Mouse (Mus musculus): ENCODE measurements at regions not wholly inside any gene's neighbourhood (a gene's known extent, or its start where the extent isn't known, plus 50 kb on each side); places are given as distances from the start of the nearest gene placed in this dataset.

GRCm38 (mm10) chr14:67181586-67181985, 1172.6 kb upstream of the Gulo start:
- no peak for DNase-seq

- no peak for DNase-seq
These were observed 1170.5 kb upstream of the Gulo start for GRCm38 (mm10) chr14:67179549-67179948.

- DNase-seq, result no peak
These were observed 1169.5 kb upstream of the Gulo start for GRCm38 (mm10) chr14:67178329-67179039.

GRCm38 (mm10) chr14:67176672-67177071, 1167.7 kb upstream of the Gulo start:
- no peak for DNase-seq

- no peak for DNase-seq
These were observed 1167.1 kb upstream of the Gulo start for GRCm38 (mm10) chr14:67176100-67176499.

- no peak for DNase-seq
These were observed 1165.9 kb upstream of the Gulo start for GRCm38 (mm10) chr14:67174929-67175328.

GRCm38 (mm10) chr14:67170801-67171200, 1161.8 kb upstream of the Gulo start:
- no peak for DNase-seq

GRCm38 (mm10) chr14:67170248-67170647, 1161.2 kb upstream of the Gulo start:
- DNase-seq, result no peak

- DNase-seq, result no peak
These were observed 1160.2 kb upstream of the Gulo start for GRCm38 (mm10) chr14:67169201-67169600.

GRCm38 (mm10) chr14:67159996-67160395, 1151.0 kb upstream of the Gulo start:
- no peak for DNase-seq

GRCm38 (mm10) chr14:67158867-67159266, 1149.9 kb upstream of the Gulo start:
- no peak for DNase-seq

GRCm38 (mm10) chr14:67156366-67156765, 1147.4 kb upstream of the Gulo start:
- DNase-seq, result no peak

- DNase-seq, result no peak
These were observed 1144.6 kb upstream of the Gulo start for GRCm38 (mm10) chr14:67153621-67154020.

- DNase-seq, result no peak
These were observed 1141.0 kb upstream of the Gulo start for GRCm38 (mm10) chr14:67149961-67150471.

GRCm38 (mm10) chr14:67149091-67149490, 1140.1 kb upstream of the Gulo start:
- DNase-seq, result no peak

GRCm38 (mm10) chr14:67146602-67147001, 1137.6 kb upstream of the Gulo start:
- DNase-seq, result no peak

GRCm38 (mm10) chr14:67145046-67145445, 1136.0 kb upstream of the Gulo start:
- DNase-seq, result no peak

- no peak for DNase-seq
These were observed 1135.5 kb upstream of the Gulo start for GRCm38 (mm10) chr14:67144461-67144985.

GRCm38 (mm10) chr14:67143826-67144225, 1134.8 kb upstream of the Gulo start:
- no peak for DNase-seq

- DNase-seq, result no peak
These were observed 1133.7 kb upstream of the Gulo start for GRCm38 (mm10) chr14:67142556-67143250.

GRCm38 (mm10) chr14:67141581-67142441, 1132.8 kb upstream of the Gulo start:
- no peak for DNase-seq

- DNase-seq, result no peak
These were observed 1132.1 kb upstream of the Gulo start for GRCm38 (mm10) chr14:67141151-67141550.

- DNase-seq, result no peak
These were observed 1130.7 kb upstream of the Gulo start for GRCm38 (mm10) chr14:67139674-67140073.
